Mouse (Mus musculus) forebrain, embryonic 16.5 days (tissue): ENCODE data around the gene Gabpb2. TPM values are rescaled to one million over a fixed set of nuclear protein-coding genes. Genes with fewer than 3 reads are reported as not detected.

Experiments used
- ATAC-seq: fragments of 200-750 bp; cut with Nextera tagmentation; 2 replicates; pipeline ENCODE4 v1.8.0; 2017; ENCODE audit warnings: mild to moderate bottlenecking, moderate library complexity
- H3K27ac ChIP-seq: fragments of 300-500 bp; sonication (generic); 2 replicates; pipeline ENCODE4 v1.5.1; 2014; ENCODE audit warnings: low read length, control low read depth
- H3K27me3 ChIP-seq: fragments of 300-500 bp; sonication (generic); replicated peaks from 2 replicates; pipeline ENCODE4 v1.6.1; 2014; ENCODE audit warnings: low read length; ENCODE audit not compliant: control insufficient read depth, insufficient read depth
- H3K36me3 ChIP-seq: fragments of 300-500 bp; sonication (generic); 2 replicates; pipeline ENCODE4 v1.6.1; 2014; ENCODE audit not compliant: control insufficient read depth, insufficient read depth
- H3K4me1 ChIP-seq: fragments of 300-500 bp; sonication (generic); replicated peaks from 2 replicates; pipeline ENCODE4 v1.6.1; 2014; ENCODE audit warnings: low read length; ENCODE audit not compliant: control insufficient read depth, insufficient read depth
- H3K4me2 ChIP-seq: fragments of 300-500 bp; sonication (generic); 2 replicates; pipeline ENCODE4 v1.6.1; 2014; ENCODE audit warnings: mild to moderate bottlenecking, low read length, control low read depth
- H3K4me3 ChIP-seq: fragments of 300-500 bp; sonication (generic); replicated peaks from 2 replicates; pipeline ENCODE4 v1.5.1; 2014; ENCODE audit warnings: mild to moderate bottlenecking, low read length, control low read depth
- H3K9ac ChIP-seq: fragments of 300-500 bp; sonication (generic); replicated peaks from 2 replicates; pipeline ENCODE4 v1.6.1; 2014; ENCODE audit warnings: low read depth, low read length, control low read depth
- H3K9me3 ChIP-seq: fragments of 300-500 bp; sonication (generic); 2 replicates; pipeline ENCODE4 v1.6.1; 2016; ENCODE audit warnings: low read length; ENCODE audit not compliant: control insufficient read depth
- WGBS: fragments of 180-500 bp; shearing (Covaris S2); extraction: QIAGEN DNeasy Blood & Tissue Kit; methylation state at CpG from one replicate; pipeline ENCODE4 v1.1.7; 2014; 5-methylcytosine and 5-hydroxymethylcytosine counted together
- polyA plus RNA-seq: library from polyadenylated mRNA; unstranded; fragments of >200 nt; fragmentation: Nextera tagmentation; extraction: Ambion mirVana; gene quantifications from 2 replicates; pipeline ENCODE4 v1.2.1, GENCODE M21; 2015

The Gabpb2 gene
- polyA plus RNA-seq, 1 experiment from 2014 or later = 5.6 TPM

- Histone ChIP-seq H3K4me2 (no peak overlapping the region), H3K9ac (no peak overlapping the region), H3K36me3 (peaks cover 15% of the 10 kb centered on the region), H3K9me3 (no peaks in the 10 kb centered on the region), H3K4me3 (no peak overlapping the region), H3K27me3 (no peaks in the 10 kb centered on the region), H3K4me1 (no peaks in the 10 kb centered on the region), H3K27ac (no peak overlapping the region)
- no peak for ATAC-seq
- WGBS = 81% methylated on average over 9 of the region's 9 CpGs
Measured at GRCm38 (mm10) chr3:95184796-95185577, 32.7 kb downstream of the Gabpb2 start.

DNA sequence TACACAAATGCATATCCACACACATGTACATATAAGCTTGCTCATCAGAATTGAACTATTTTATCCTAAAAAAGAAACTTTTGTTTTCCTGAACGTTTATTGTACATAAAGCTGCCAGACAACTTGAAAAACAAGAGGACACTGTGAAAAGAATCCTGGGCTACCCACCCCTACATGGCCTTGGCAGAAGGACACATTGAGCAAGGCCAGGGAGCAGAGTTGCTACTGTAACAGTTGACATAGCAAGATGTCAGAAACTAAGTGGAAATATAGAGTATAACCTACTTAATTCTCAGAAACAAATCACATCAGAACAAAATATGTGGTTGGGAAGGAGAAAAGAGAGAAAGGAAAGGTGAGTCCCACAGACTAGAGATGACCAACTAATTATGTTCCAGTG lies 35.9 kb downstream of the Gabpb2 start:
- Histone ChIP-seq H3K4me2 (no peak overlapping the region), H3K4me1 (no peaks in the 10 kb centered on the region), H3K36me3 (no peaks in the 10 kb centered on the region; the same call in 1 of the 2 replicates), H3K9me3 (no peaks in the 10 kb centered on the region), H3K4me3 (no peak overlapping the region), H3K9ac (no peak overlapping the region), H3K27me3 (no peaks in the 10 kb centered on the region), H3K27ac (no peak overlapping the region)
- WGBS = 60% methylated on average over 1 of the region's 1 CpGs
- ATAC-seq = no peak

DNA sequence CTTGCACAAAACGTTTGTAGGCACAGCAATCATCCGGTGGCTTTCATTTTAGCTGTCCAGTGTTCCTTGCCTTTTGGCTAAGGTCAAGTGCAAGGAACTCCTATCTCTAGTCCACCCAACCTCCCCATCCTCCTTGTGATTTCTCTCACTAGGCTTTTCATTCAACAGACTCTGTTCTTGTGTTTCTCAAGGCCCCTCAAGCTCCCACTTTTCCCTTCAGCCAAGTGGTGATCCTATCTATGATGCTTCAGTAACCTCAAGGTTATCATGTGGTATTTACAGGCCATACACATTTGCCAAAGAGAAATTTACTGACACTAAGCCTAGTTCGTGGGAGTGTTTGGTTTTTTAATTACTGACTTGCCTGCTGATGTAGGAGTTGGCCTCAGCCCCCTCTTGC lies 37.8 kb downstream of the Gabpb2 start:
- H3K4me3 ChIP-seq = no peak overlapping the region
- WGBS = 77% methylated on average over 3 of the region's 3 CpGs
- H3K27ac ChIP-seq = no peak overlapping the region
- H3K9ac ChIP-seq = no peak overlapping the region
- H3K9me3 ChIP-seq = no peaks in the 10 kb centered on the region
- H3K27me3 ChIP-seq = no peaks in the 10 kb centered on the region
- no peak overlapping the region for H3K4me2 ChIP-seq
- H3K4me1 ChIP-seq = no peaks in the 10 kb centered on the region
- no peak for ATAC-seq
- no peaks in the 10 kb centered on the region; the same call in 1 of the 2 replicates for H3K36me3 ChIP-seq

DNA sequence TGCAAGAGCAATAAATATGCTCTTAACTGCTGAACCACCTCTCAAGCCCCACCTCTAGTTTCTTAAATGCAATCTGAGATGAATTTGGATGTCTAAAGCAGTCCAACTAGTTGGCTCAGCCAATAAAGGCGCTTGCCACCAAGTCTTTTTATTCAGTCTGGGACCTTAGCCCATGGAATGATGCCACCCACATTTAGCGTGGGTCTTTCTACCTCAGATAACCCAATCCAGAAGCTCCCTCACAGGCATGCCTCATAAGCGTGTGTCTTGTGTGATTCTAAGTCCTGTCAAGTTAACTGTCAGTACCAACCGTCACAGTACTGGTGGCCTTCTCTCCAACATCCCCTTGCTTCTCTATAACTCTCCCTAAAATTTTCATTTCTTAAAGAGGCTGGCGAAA lies 38.8 kb downstream of the Gabpb2 start:
- H3K36me3 ChIP-seq = no peaks in the 10 kb centered on the region; the same call in 1 of the 2 replicates
- WGBS = 82% methylated on average over 5 of the region's 5 CpGs
- H3K27me3 ChIP-seq = no peaks in the 10 kb centered on the region

GRCm38 (mm10) chr3:95177583-95177982 lies 40.1 kb downstream of the Gabpb2 start:
- Histone ChIP-seq H3K27me3 (no peaks in the 10 kb centered on the region), H3K4me2 (no peak overlapping the region), H3K27ac (no peak overlapping the region), H3K9ac (no peak overlapping the region), H3K4me3 (no peak overlapping the region), H3K4me1 (peaks cover 13% of the 10 kb centered on the region), H3K9me3 (no peaks in the 10 kb centered on the region), H3K36me3 (peaks cover under 1% of the 10 kb centered on the region; the same call in 1 of the 2 replicates)
- WGBS = 87% methylated on average over 6 of the region's 6 CpGs
- no peak for ATAC-seq

More for the DNA sequence above, 38.8 kb downstream of the Gabpb2 start:
- no peak overlapping the region for H3K4me2 ChIP-seq
- no peak for ATAC-seq
- peaks cover 2% of the 10 kb centered on the region; the same call in 1 of the 2 replicates for H3K4me1 ChIP-seq
- no peak overlapping the region for H3K9ac ChIP-seq
- no peaks in the 10 kb centered on the region for H3K9me3 ChIP-seq
- no peak overlapping the region for H3K27ac ChIP-seq
- no peak overlapping the region for H3K4me3 ChIP-seq

DNA sequence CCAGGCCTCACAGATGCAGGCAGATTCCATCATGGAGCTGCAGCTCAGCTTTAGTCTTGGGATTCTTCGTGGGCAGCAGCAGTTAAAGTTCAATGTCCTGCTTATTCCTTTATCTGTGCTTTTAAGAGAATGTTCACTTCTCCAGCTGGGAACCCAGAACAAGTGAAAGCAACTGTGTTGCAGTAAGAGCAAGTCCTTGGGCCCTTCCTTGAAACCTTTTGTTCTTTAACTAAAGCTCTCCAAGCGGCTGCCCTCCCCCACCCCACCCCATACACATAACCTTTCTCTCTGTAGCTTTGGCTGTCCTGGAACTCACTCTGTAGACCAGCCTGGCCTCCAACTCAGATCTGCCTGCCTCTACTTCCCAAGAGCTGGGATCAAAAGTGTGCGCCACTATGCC lies 41.2 kb downstream of the Gabpb2 start:
- Histone ChIP-seq H3K4me3 (no peak overlapping the region), H3K36me3 (peaks cover 4% of the 10 kb centered on the region; the same call in 1 of the 2 replicates), H3K27me3 (peaks cover 6% of the 10 kb centered on the region), H3K4me1 (peaks cover 13% of the 10 kb centered on the region), H3K9me3 (no peaks in the 10 kb centered on the region), H3K27ac (no peak overlapping the region), H3K4me2 (no peak overlapping the region), H3K9ac (no peak overlapping the region)
- 47% methylated on average over 3 of the region's 3 CpGs for WGBS
- no peak for ATAC-seq

DNA sequence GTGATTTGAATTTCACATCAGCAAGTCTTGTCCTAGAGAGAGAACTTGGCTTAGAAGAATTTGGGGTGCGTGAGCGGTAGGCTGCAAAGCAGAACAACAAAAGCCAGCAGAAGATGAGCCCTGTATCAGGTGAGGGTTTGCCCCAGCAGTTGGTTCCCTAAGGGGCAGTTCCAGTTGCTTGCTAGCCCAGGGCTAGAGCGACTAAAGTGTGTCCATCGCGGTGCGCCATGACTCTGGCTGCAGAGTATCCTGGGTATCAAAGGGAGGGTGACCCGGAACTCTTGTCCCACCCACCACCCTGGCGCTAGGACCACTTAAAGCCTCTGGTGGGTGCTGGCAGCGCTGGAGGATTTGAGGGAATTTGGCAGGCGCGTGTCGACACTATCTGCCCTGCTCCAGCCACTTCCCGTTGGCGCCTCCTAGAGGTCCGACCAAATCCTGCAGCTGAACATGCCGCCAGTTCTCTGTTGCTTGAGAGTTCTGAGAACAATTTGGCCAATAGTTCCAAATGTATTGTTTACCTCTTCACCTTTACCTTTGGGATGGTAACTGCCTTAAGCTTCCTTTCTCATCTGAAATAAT lies 43.6 kb downstream of the Gabpb2 start:
- Histone ChIP-seq H3K9me3 (no peaks in the 10 kb centered on the region), H3K9ac (no peak overlapping the region), H3K27me3 (peaks cover 18% of the 10 kb centered on the region), H3K27ac (no peak overlapping the region), H3K36me3 (peaks cover 25% of the 10 kb centered on the region), H3K4me1 (peaks cover 13% of the 10 kb centered on the region), H3K4me3 (no peak overlapping the region), H3K4me2 (peak overlapping the region; percentile 23; the same call in 1 of the 2 replicates)
- WGBS = 3% methylated on average over 16 of the region's 16 CpGs
- ATAC-seq = peak; percentile 59

- Histone ChIP-seq H3K4me2 (peak overlapping the region; percentile 23), H3K4me3 (peak overlapping the region; percentile 11), H3K9ac (0 out of 2 replicates have a peak overlapping the region, but pooled peaks have one; percentile 23), H3K9me3 (no peaks in the 10 kb centered on the region), H3K4me1 (peaks cover 13% of the 10 kb centered on the region), H3K27ac (no peak overlapping the region), H3K27me3 (peaks cover 18% of the 10 kb centered on the region), H3K36me3 (peaks cover 27% of the 10 kb centered on the region)
- WGBS = 5% methylated on average over 57 of the region's 58 CpGs
- peak; percentile 39; the same call in 1 of the 2 replicates for ATAC-seq
Measured at GRCm38 (mm10) chr3:95173256-95173949, 44.3 kb downstream of the Gabpb2 start.
